Mouse (Mus musculus) forebrain, embryonic 16.5 days (tissue): Measurements from ENCODE around the gene Agpat1. TPM values are rescaled to one million over a fixed set of nuclear protein-coding genes. Genes with fewer than 3 reads are reported as not detected.

ENCODE experiments used
- ATAC-seq: fragments of 200-750 bp; cut with Nextera tagmentation; 2 replicates; pipeline ENCODE4 v1.8.0; 2017; ENCODE audit warnings: mild to moderate bottlenecking, moderate library complexity
- H3K27ac ChIP-seq: fragments of 300-500 bp; sonication (generic); 2 replicates; pipeline ENCODE4 v1.5.1; 2014; ENCODE audit warnings: low read length, control low read depth
- H3K27me3 ChIP-seq: fragments of 300-500 bp; sonication (generic); replicated peaks from 2 replicates; pipeline ENCODE4 v1.6.1; 2014; ENCODE audit warnings: low read length; ENCODE audit not compliant: control insufficient read depth, insufficient read depth
- H3K36me3 ChIP-seq: fragments of 300-500 bp; sonication (generic); 2 replicates; pipeline ENCODE4 v1.6.1; 2014; ENCODE audit not compliant: control insufficient read depth, insufficient read depth
- H3K4me1 ChIP-seq: fragments of 300-500 bp; sonication (generic); replicated peaks from 2 replicates; pipeline ENCODE4 v1.6.1; 2014; ENCODE audit warnings: low read length; ENCODE audit not compliant: control insufficient read depth, insufficient read depth
- H3K4me2 ChIP-seq: fragments of 300-500 bp; sonication (generic); 2 replicates; pipeline ENCODE4 v1.6.1; 2014; ENCODE audit warnings: mild to moderate bottlenecking, low read length, control low read depth
- H3K4me3 ChIP-seq: fragments of 300-500 bp; sonication (generic); replicated peaks from 2 replicates; pipeline ENCODE4 v1.5.1; 2014; ENCODE audit warnings: mild to moderate bottlenecking, low read length, control low read depth
- H3K9ac ChIP-seq: fragments of 300-500 bp; sonication (generic); replicated peaks from 2 replicates; pipeline ENCODE4 v1.6.1; 2014; ENCODE audit warnings: low read depth, low read length, control low read depth
- H3K9me3 ChIP-seq: fragments of 300-500 bp; sonication (generic); 2 replicates; pipeline ENCODE4 v1.6.1; 2016; ENCODE audit warnings: low read length; ENCODE audit not compliant: control insufficient read depth
- WGBS: fragments of 180-500 bp; shearing (Covaris S2); extraction: QIAGEN DNeasy Blood & Tissue Kit; methylation state at CpG from one replicate; pipeline ENCODE4 v1.1.7; 2014; 5-methylcytosine and 5-hydroxymethylcytosine counted together
- polyA plus RNA-seq: library from polyadenylated mRNA; unstranded; fragments of >200 nt; fragmentation: Nextera tagmentation; extraction: Ambion mirVana; gene quantifications from 2 replicates; pipeline ENCODE4 v1.2.1, GENCODE M21; 2015

The Agpat1 gene
- polyA plus RNA-seq, 1 experiment from 2014 or later: 104 TPM

- Histone ChIP-seq H3K4me3 (no peak overlapping the region), H3K36me3 (peaks cover 32% of the 10 kb centered on the region), H3K9me3 (no peaks in the 10 kb centered on the region), H3K4me1 (peaks cover 8% of the 10 kb centered on the region), H3K4me2 (no peak overlapping the region), H3K9ac (no peak overlapping the region), H3K27ac (no peak overlapping the region), H3K27me3 (no peaks in the 10 kb centered on the region)
- 86% methylated on average over 11 of the region's 11 CpGs for WGBS
- no peak for ATAC-seq
Observed at GRCm38 (mm10) chr17:34613054-34613645, 9.1 kb downstream of the Agpat1 start.

GRCm38 (mm10) chr17:34613830-34614229, 9.8 kb downstream of the Agpat1 start:
- Histone ChIP-seq H3K4me2 (no peak overlapping the region), H3K4me1 (peaks cover 2% of the 10 kb centered on the region), H3K4me3 (no peak overlapping the region), H3K9me3 (no peaks in the 10 kb centered on the region), H3K27me3 (no peaks in the 10 kb centered on the region), H3K9ac (no peak overlapping the region), H3K36me3 (peaks cover 32% of the 10 kb centered on the region), H3K27ac (no peak overlapping the region)
- 85% methylated on average over 10 of the region's 10 CpGs for WGBS
- no peak for ATAC-seq

GRCm38 (mm10) chr17:34615871-34616270, 11.8 kb downstream of the Agpat1 start, which contains the start of gene Egfl8:
Gene Egfl8 (minus strand): TSS chr17:34615971.
- WGBS: 69% methylated on average over 6 of the region's 6 CpGs
- Histone ChIP-seq H3K27ac (no peak within 1 kb of the TSS), H3K36me3 (peaks cover 29% of the 10 kb centered on the region)

GRCm38 (mm10) chr17:34618999-34619398, 14.9 kb downstream of the Agpat1 start:
- Histone ChIP-seq H3K9ac (no peak overlapping the region), H3K36me3 (peaks cover 15% of the 10 kb centered on the region; the same call in 1 of the 2 replicates), H3K9me3 (no peaks in the 10 kb centered on the region), H3K4me3 (no peak overlapping the region), H3K27ac (no peak overlapping the region), H3K4me2 (no peak overlapping the region), H3K4me1 (no peaks in the 10 kb centered on the region), H3K27me3 (no peaks in the 10 kb centered on the region)
- WGBS: 17% methylated on average over 6 of the region's 6 CpGs
- no peak for ATAC-seq

More at GRCm38 (mm10) chr17:34615871-34616270, 11.8 kb downstream of the Agpat1 start, which contains the start of gene Egfl8:
- Histone ChIP-seq H3K4me3 (no peak within 1 kb of the TSS), H3K9ac (no peak within 1 kb of the TSS), H3K9me3 (no peaks in the 10 kb centered on the region), H3K4me2 (no peak within 1 kb of the TSS), H3K4me1 (no peaks in the 10 kb centered on the region), H3K27me3 (no peaks in the 10 kb centered on the region)
- ATAC-seq: no peak

- no peak for ATAC-seq
- Histone ChIP-seq H3K27me3 (no peaks in the 10 kb centered on the region), H3K9ac (no peak overlapping the region), H3K36me3 (peaks cover 11% of the 10 kb centered on the region; the same call in 1 of the 2 replicates), H3K27ac (no peak overlapping the region), H3K4me2 (no peak overlapping the region), H3K9me3 (no peaks in the 10 kb centered on the region), H3K4me1 (peaks cover 5% of the 10 kb centered on the region), H3K4me3 (no peak overlapping the region)
- WGBS: 93% methylated on average over 8 of the region's 8 CpGs
Observed at GRCm38 (mm10) chr17:34621006-34621405, 16.9 kb downstream of the Agpat1 start.

- peaks cover 5% of the 10 kb centered on the region; the same call in 1 of the 2 replicates for H3K36me3 ChIP-seq
- WGBS: 85% methylated on average over 9 of the region's 9 CpGs
- no peaks in the 10 kb centered on the region for H3K9me3 ChIP-seq
- H3K27ac ChIP-seq: no peak overlapping the region
- no peaks in the 10 kb centered on the region for H3K27me3 ChIP-seq
- no peak for ATAC-seq
- peaks cover 16% of the 10 kb centered on the region for H3K4me1 ChIP-seq
- no peak overlapping the region for H3K4me3 ChIP-seq
- H3K9ac ChIP-seq: no peak overlapping the region
- no peak overlapping the region for H3K4me2 ChIP-seq
Observed at GRCm38 (mm10) chr17:34623161-34623560, 19.1 kb downstream of the Agpat1 start.

- Histone ChIP-seq H3K4me3 (no peak overlapping the region), H3K9me3 (no peaks in the 10 kb centered on the region), H3K4me1 (peaks cover 34% of the 10 kb centered on the region), H3K9ac (no peak overlapping the region), H3K36me3 (peaks cover 5% of the 10 kb centered on the region; the same call in 1 of the 2 replicates), H3K27ac (no peak overlapping the region), H3K4me2 (no peak overlapping the region), H3K27me3 (peaks cover 3% of the 10 kb centered on the region)
- no peak for ATAC-seq
- WGBS: 95% methylated on average over 3 of the region's 3 CpGs
Observed at GRCm38 (mm10) chr17:34624981-34625380, 20.9 kb downstream of the Agpat1 start.

GRCm38 (mm10) chr17:34626062-34626772, 22.2 kb downstream of the Agpat1 start:
- 49% methylated on average over 16 of the region's 16 CpGs for WGBS
- Histone ChIP-seq H3K27ac (peak overlapping the region; percentile 82; the same call in 1 of the 2 replicates), H3K9me3 (no peaks in the 10 kb centered on the region), H3K9ac (peak overlapping the region; percentile 65), H3K4me2 (peak overlapping the region; percentile 89), H3K27me3 (peaks cover 10% of the 10 kb centered on the region), H3K4me3 (peak overlapping the region; percentile 69), H3K36me3 (peaks cover 5% of the 10 kb centered on the region; the same call in 1 of the 2 replicates), H3K4me1 (peaks cover 46% of the 10 kb centered on the region)
- ATAC-seq: no peak

- Histone ChIP-seq H3K27ac (peak overlapping the region; percentile 82), H3K36me3 (peaks cover 5% of the 10 kb centered on the region; the same call in 1 of the 2 replicates), H3K27me3 (peaks cover 15% of the 10 kb centered on the region), H3K9ac (peak overlapping the region; percentile 65), H3K4me2 (peak overlapping the region; percentile 89), H3K4me1 (peaks cover 51% of the 10 kb centered on the region), H3K4me3 (peak overlapping the region; percentile 69), H3K9me3 (no peaks in the 10 kb centered on the region)
- 0% methylated on average over 18 of the region's 18 CpGs for WGBS
- ATAC-seq: peak; percentile 29
Observed at GRCm38 (mm10) chr17:34626773-34627092, 22.7 kb downstream of the Agpat1 start.
